Mouse (Mus musculus) liver, embryonic 14.5 days (tissue): ENCODE data around the gene Chic2. TPM values are rescaled to one million over a fixed set of nuclear protein-coding genes. Genes with fewer than 3 reads are reported as not detected.

Experiments used
- ATAC-seq: fragments of 200-750 bp; cut with Nextera tagmentation; 2 replicates; pipeline ENCODE4 v1.8.0; 2017; ENCODE audit warnings: moderate number of reproducible peaks, mild to moderate bottlenecking, moderate library complexity; ENCODE audit not compliant: insufficient read depth
- DNase-seq, 3 experiments: peaks; one replicate each; pipeline ENCODE4 v3.0.0-alpha.2; 2012 to 2013; ENCODE audit warnings: low read depth in 3 of 3, low spot score in 3 of 3
- H3K27ac ChIP-seq: fragments of 300-500 bp; sonication (generic); 2 replicates; pipeline ENCODE4 v1.5.1; 2014; ENCODE audit warnings: moderate library complexity, mild to moderate bottlenecking, control low read depth, inconsistent platforms
- H3K27me3 ChIP-seq: fragments of 300-500 bp; sonication (generic); 2 replicates; pipeline ENCODE4 v1.6.1; 2014; ENCODE audit warnings: mild to moderate bottlenecking, low read length, moderate library complexity; ENCODE audit not compliant: control insufficient read depth, insufficient read depth
- H3K36me3 ChIP-seq: fragments of 300-500 bp; sonication (generic); replicated peaks from 2 replicates; pipeline ENCODE4 v1.6.1; 2014; ENCODE audit warnings: low read depth; ENCODE audit not compliant: control insufficient read depth, insufficient read depth
- H3K4me1 ChIP-seq, 2 experiments: fragments of 200-500 bp in 1 of 2; fragments of 300-500 bp in 1 of 2; sonication (generic) in 1 of 2; replicated peaks; 2 replicates each; pipeline ENCODE4 v1.6.1; 2012 to 2014; ENCODE audit warnings: antibody characterized with exemption in 1 of 2, inconsistent platforms in 1 of 2, low read length in 1 of 2; ENCODE audit not compliant: control insufficient read depth in 2 of 2, insufficient read depth in 2 of 2
- H3K4me2 ChIP-seq: fragments of 300-500 bp; sonication (generic); 2 replicates; pipeline ENCODE4 v1.6.1; 2014; ENCODE audit warnings: low read depth, mild to moderate bottlenecking, control low read depth, moderate library complexity
- H3K4me3 ChIP-seq, 2 experiments: fragments of 200-500 bp in 1 of 2; fragments of 300-500 bp in 1 of 2; sonication (generic) in 1 of 2; 2 replicates each; pipeline ENCODE4 v1.5.1; 2012 to 2014; ENCODE audit warnings: low read depth in 2 of 2, low read length in 2 of 2, mild to moderate bottlenecking in 2 of 2, control low read depth in 1 of 2, inconsistent platforms in 1 of 2, moderate library complexity in 1 of 2; ENCODE audit not compliant: insufficient read depth in 1 of 2
- H3K9ac ChIP-seq: fragments of 300-500 bp; sonication (generic); replicated peaks from 2 replicates; pipeline ENCODE4 v1.6.1; 2014; ENCODE audit warnings: mild to moderate bottlenecking, control low read depth, moderate library complexity
- H3K9me3 ChIP-seq: fragments of 300-500 bp; sonication (generic); 2 replicates; pipeline ENCODE4 v1.6.1; 2016; ENCODE audit warnings: low read length, mixed read lengths; ENCODE audit not compliant: control insufficient read depth
- CTCF ChIP-seq: IDR thresholded peaks from 2 replicates; pipeline ENCODE4 v1.5.1; 2016; ENCODE audit warnings: antibody characterized with exemption, low read depth, control low read depth
- EP300 ChIP-seq: IDR thresholded peaks from 2 replicates; pipeline ENCODE4 v1.6.1; 2016; ENCODE audit warnings: antibody characterized with exemption, low read depth
- WGBS: fragments of 180-500 bp; shearing (Covaris S2); extraction: QIAGEN DNeasy Blood & Tissue Kit; methylation state at CpG from one replicate; pipeline ENCODE4 v1.1.7; 2014; ENCODE audit not compliant: insufficient replicate concordance; 5-methylcytosine and 5-hydroxymethylcytosine counted together
- polyA plus RNA-seq, 2 experiments: library from polyadenylated mRNA; depleted of rRNA in 1 of 2; stranded (reverse) in 1 of 2; unstranded in 1 of 2; fragments of >200 nt; fragmentation: Nextera tagmentation in 1 of 2; extraction: Ambion mirVana in 1 of 2; gene quantifications; 2 replicates each; pipeline versions ENCODE4 v1.2.1 to v1.2.3; 2012 to 2014

The Chic2 gene
- polyA plus RNA-seq, 2 experiments, result 10.5 to 19.3 TPM

DNA sequence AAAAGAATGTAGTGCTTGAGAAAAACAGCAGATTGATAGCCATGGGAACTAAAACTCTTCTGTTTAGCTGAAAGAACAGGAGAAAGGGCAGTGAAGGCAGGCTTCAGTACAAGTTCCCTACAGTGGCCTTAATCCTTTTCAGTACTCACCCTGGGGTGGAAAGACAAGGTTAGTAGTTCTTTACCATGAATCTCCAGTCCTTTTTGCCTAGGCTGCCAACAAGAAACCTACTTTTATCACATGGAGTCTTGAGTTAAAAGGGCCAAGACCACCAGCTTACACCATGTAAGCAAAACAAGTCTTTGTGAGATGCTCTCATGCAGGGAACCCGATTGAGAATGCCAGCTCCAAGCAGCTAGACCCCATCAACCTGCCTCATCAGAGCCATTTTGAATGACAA is 29.8 kb downstream of the Chic2 start:
- Histone ChIP-seq H3K4me1 (no peaks in the 10 kb centered on the region), H3K27ac (no peak overlapping the region), H3K36me3 (no peaks in the 10 kb centered on the region), H3K27me3 (no peaks in the 10 kb centered on the region), H3K4me2 (no peak overlapping the region), H3K9ac (no peak overlapping the region), H3K9me3 (no peaks in the 10 kb centered on the region), H3K4me3 (no peak overlapping the region)
- no peak for DNase-seq
- no peak for TF ChIP-seq EP300
- TF ChIP-seq CTCF, result no peak
- WGBS, result 63% methylated on average over 1 of the region's 1 CpGs
- ATAC-seq, result no peak

GRCm38 (mm10) chr5:75012771-75013421 is 31.7 kb downstream of the Chic2 start:
- no peak for ATAC-seq
- no peaks in the 10 kb centered on the region for H3K27me3 ChIP-seq
- 76% methylated on average over 8 of the region's 8 CpGs for WGBS
- no peaks in the 10 kb centered on the region for H3K9me3 ChIP-seq
- H3K4me1 ChIP-seq, result no peaks in the 10 kb centered on the region
- TF ChIP-seq CTCF (no peak), EP300 (no peak)
- H3K4me3 ChIP-seq, result no peak overlapping the region
- H3K36me3 ChIP-seq, result no peaks in the 10 kb centered on the region
- DNase-seq, result no peak
- no peak overlapping the region for H3K4me2 ChIP-seq
- H3K27ac ChIP-seq, result no peak overlapping the region
- H3K9ac ChIP-seq, result no peak overlapping the region

GRCm38 (mm10) chr5:75011985-75012738 is 32.4 kb downstream of the Chic2 start:
- Histone ChIP-seq H3K36me3 (no peaks in the 10 kb centered on the region), H3K27me3 (no peaks in the 10 kb centered on the region), H3K4me3 (no peak overlapping the region), H3K9me3 (no peaks in the 10 kb centered on the region), H3K9ac (no peak overlapping the region), H3K27ac (no peak overlapping the region), H3K4me2 (no peak overlapping the region), H3K4me1 (no peaks in the 10 kb centered on the region)
- TF ChIP-seq CTCF, result no peak
- no peak for TF ChIP-seq EP300
- ATAC-seq, result no peak
- DNase-seq, result no peak
- 69% methylated on average over 4 of the region's 4 CpGs for WGBS

DNA sequence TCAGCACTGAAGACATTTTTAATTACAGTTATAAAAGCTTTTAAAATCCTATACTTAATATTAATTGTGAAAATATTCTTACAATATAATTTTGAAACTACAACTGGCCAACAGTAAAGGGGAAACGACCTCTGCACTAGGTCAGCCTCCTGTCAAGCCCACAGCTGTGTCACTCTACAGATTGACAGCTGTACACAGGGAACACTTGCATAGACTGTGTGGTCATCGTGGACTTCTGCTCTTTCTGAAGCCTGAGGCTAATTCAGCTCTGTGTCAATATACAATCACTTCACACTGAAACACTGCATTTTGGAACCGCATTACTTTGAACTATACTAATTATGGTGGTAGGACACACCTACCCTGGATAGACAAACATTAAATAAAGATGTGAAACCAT is 39.8 kb downstream of the Chic2 start:
- DNase-seq (no peak), ATAC-seq (no peak)
- Histone ChIP-seq H3K9ac (no peak overlapping the region), H3K9me3 (no peaks in the 10 kb centered on the region), H3K36me3 (peaks cover 3% of the 10 kb centered on the region), H3K27ac (no peak overlapping the region), H3K4me2 (no peak overlapping the region), H3K4me1 (no peaks in the 10 kb centered on the region), H3K4me3 (no peak overlapping the region), H3K27me3 (no peaks in the 10 kb centered on the region)
- TF ChIP-seq CTCF, result no peak
- TF ChIP-seq EP300, result no peak
- 64% methylated on average over 3 of the region's 3 CpGs for WGBS

DNA sequence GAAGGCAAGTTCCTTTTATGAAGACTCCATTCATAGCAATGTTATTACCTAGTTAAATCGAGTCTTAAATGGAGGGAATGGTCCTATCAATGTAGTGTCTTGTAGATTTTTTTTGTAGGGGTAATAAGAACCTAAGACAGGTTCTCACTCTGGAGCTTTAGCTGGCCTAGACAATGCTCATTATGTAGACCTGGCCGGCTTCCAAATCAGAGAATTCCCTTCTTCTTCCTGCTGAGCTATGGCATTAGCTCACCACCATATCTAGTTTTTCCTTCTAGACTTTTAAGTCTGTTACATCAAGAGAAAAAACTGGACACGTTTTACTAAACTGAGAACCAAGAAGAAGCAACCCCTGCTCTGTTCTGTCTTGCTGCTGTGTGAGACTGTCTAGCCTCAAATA is 42.5 kb downstream of the Chic2 start:
- no peak overlapping the region for H3K9ac ChIP-seq
- no peaks in the 10 kb centered on the region for H3K4me1 ChIP-seq
- ATAC-seq, result no peak
- peaks cover 3% of the 10 kb centered on the region for H3K36me3 ChIP-seq
- H3K27ac ChIP-seq, result no peak overlapping the region
- 65% methylated on average over 3 of the region's 3 CpGs for whole genome bisulfite sequencing
- no peak overlapping the region for H3K4me3 ChIP-seq
- no peaks in the 10 kb centered on the region for H3K27me3 ChIP-seq
- DNase-seq, result no peak
- no peaks in the 10 kb centered on the region for H3K9me3 ChIP-seq
- no peak overlapping the region for H3K4me2 ChIP-seq
- TF ChIP-seq EP300 (no peak), CTCF (no peak)
